Mouse (Mus musculus): ENCODE results near the gene Fam120c.
"Not testable (repeated sequence)": the region's sequence is repeated elsewhere in the genome, so short reads cannot be mapped to it uniquely, and the experiment has no call there.

The Fam120c gene

DNA sequence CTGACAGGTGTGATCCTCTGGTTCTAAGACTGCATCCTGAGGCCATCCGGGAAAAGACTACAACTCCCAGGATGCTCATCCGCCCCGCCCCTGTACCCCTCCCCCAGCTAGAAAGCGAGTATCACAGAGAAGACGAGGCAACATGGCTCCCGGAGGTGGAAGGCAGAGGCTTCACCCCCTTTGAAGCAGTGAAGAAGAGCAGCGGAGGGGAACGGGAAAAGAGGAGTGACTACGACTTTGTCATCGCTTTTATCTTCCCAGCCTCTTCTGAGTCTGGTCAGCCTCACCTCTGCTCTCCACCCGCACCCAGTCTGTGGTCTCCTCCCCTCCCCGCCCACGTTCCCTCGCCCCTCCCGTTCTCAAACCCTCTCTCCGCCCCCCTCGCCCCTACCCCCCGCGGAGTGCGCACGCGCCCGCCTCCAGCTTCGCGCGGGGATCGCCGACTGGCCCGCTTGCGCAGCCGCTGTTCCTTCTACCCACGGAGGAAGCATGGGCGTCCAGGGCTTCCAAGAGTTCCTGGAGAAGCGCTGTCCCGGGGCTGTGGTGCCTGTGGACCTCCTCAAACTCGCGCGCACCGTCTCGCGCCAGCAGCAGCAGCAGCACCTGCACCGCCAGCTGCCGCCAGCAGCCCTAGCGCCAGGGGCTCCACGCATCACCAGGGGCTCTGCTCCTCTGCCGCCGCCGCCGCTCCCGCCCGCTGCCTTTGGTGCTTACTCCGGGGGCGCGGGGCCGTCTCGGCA is at the start of gene Fam120c:
Fam120c (plus strand) TSS at position 415 of the 740 bp plus-strand sequence.
- DNase-seq (ENCODE audit: low spot score), result peak; percentile 76

DNA sequence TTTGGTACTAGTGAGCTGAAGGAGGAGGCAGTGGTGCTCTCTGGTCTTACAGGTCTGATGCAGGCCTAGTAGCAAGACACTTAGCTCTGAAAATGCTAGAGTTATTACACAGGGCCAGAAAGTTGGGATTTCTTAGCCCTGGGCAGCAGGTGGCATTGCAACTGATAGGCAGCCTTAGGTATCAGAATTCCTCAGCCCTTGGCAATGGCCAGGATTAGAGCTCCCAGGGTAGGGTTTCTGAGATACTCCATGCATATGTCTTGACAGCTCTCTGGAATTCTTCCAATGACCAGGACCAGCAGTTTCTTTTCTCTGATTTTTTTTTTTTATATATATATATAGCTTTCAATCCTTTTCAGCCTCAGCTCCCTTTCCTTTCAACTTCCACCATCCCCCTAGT is 45.6 kb upstream of the Fam120c start:
- DNase-seq (ENCODE audit: low spot score), result no peak

DNA sequence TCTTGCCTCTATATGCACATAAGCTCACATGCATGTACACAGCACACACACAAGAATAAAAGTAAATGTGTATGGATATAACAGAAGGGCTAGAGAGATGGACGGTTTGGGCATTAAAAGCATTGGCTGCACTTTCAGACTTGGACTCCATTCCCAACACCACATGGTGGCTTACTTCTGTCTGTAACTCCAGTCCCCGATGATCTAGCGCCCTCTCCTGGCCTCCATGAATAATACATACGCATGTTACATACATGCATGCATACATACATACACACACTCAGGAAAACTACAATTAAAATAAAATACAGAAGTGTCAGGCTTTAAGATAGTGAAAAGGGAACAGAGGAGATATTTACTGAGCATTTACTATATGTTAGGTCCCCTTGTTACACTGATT is 30.2 kb upstream of the Fam120c start:
- DNase-seq (ENCODE audit: low spot score), result no peak

DNA sequence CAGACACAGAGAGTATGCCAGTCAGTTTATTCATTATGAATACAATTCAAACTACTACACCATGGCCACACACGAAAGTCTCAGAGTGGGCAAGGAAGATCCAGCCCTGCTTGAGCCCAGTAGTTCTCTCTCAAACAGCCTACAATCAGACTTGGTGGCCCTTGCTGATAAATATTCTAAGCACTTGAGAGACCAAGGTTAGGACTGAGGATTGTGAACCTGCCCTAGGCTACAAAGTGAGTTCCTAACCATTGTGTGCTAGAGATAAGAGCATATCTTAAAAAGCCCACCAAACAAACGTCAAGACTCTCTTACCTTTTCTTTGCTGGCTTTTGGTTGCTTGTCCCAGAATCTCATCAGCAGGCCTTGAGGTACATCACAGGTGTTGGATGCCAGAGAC is 10.4 kb upstream of the Fam120c start:
- no peak for DNase-seq (ENCODE audit: low spot score)

DNA sequence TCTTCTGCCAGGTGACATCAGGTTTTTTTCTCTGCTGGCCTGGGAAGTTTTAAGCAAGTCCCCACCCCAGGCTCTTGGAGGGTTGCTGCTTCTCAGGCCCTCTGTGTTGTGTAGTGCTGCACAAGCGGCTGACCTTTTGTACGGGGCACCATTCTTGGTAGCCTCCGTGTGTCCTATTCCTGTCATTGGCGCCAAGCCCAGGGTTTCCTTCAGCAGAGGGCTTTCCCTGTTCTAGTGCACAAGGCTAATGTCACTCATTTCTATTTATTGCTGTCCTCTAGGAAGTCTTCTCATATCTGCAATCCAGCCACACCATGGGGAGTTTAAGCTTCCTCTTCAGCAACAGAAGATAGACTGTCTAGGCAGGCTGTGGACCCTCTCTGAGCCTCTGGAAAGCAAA is 6.2 kb upstream of the Fam120c start:
- DNase-seq (ENCODE audit: low spot score), result no peak

DNA sequence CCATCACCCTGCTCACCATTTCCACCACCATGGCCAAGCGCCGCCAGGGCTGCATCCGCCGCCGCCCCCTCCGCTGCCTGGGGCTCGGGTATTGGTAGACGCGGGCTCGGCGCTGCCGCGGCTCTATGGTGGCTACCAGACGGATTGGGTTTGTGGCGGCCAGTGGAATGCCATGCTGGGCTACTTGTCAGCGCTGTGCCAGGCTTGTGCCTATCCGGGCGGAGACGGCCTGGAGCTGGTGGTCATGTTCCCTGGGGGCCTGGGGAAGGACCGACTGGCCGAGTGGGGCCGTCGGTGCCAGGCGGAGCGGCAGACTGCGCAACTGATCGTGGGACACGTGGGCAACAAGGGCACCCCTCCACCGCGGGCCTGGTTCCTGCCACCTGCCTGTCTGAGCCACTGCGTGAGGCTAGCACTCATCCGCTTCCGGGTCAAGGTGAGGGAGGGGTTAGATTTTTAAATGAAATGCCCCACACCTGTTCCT is 568 bp downstream of the Fam120c start:
- peak; percentile 10 for DNase-seq (ENCODE audit: low spot score)

DNA sequence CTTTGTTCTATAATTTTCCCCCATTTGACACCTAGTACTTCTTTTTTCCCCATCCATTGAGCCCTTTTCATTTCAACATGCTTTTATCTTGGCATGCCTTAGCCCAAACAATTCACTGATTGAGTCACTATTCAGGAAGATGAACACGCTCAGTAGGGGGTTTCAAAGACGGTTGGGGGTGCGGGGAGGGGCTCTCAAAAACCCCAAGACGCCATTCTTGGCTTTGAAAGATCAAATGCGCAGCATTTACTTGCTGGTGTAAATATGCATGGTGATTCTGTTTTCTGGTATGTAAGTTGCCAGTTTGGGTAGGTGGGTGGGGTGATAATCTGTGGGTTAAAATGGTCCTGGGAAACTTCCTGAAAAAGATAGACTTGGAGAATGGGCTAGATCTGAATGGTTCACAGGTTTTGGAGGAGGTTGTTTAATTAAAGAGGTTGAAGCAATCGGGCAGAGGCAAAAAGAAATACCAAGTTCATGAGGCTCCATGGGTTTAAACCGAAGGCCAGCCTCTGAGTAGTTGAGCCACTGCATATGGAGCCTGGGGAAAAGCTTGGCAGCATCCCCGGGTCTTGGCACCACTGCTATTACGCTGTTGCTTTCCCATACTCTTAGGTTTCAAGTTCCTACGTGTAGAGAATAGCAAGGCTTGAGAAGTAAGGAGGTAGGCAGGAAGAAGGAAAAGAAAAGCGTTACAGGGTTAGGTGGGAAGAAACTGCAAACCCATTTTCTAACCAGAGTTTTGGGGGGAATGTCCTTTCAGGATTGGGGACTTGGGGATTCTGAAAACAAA is 1.6 kb downstream of the Fam120c start:
- no peak for DNase-seq (ENCODE audit: low spot score)

DNA sequence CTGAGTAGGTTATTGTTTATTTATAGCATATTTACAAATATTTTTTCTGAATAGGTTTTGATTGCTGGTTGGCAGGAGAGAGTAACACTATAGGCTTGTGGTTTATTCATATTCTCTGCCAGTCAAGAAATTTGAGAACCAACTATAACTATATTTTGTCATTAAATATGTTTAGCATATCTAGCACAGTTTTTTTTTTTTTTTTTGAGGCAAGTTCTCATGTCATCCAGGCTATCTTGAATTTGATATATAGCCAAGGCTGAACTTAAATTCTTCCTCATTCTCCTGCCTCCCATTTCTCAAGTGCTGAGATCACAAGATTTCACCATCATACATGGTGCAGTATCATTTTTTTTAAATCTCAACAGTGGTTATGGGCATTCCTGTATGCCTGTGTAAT is 3.3 kb downstream of the Fam120c start:
- no peak for DNase-seq (ENCODE audit: low spot score)

DNA sequence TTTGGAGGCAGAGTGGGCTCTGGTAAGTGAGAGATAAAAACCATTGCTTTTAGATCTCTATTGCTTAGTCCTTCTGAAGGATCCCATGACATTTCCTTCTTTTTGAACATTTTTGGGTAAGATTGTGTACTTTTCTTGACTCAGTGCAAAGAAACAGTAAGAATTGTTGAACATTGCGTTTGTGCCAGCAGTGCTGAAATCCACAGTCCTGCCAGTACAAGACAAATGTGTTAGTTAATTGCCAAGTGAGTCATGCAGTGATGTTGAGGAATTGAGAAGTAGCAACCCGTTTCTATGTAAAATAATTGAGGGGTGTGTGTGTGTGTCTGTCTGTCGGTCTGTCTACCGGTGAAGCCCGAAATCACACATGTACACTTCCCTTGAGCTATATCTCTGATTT is 5.3 kb downstream of the Fam120c start:
- DNase-seq (ENCODE audit: low spot score), result no peak

DNA sequence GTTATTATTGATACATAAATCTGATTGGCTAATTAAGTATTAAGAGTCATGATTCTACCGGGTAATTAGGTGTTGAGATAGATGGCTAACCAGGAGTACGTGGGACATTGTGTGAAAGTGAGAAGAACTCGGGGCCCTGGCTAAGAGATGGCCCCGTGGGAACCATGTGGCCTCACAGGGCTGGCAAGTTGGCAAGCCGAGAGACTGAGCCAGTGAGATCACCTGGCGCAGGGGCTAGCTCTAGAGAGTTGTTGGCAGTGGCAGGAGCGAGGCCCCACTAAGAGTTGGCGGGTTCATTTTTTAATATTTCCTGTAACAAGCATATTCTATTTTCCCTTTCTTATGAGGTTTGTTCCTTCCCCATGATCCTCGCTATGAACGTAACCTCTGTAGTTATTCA is 74.8 kb downstream of the Fam120c start:
- no peak for DNase-seq (ENCODE audit: low spot score)

DNA sequence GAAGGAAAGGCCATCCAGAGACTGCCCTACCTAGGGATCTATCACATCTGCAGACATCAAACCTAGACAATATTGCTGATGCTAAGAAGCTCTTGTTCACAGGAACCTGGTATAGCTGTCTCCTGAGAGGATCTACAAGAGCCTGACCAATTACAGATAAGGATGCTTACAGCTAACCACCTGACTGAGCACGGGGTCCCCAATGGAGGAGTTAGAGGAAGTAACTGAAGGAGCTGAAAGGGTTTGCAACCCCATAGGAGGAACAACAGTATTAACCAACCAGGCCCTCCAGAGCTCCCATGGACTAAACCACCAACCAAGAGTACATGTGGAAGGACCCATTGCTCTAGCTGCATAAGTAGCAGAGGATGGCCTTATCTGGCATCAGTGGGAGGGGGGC is 76.8 kb downstream of the Fam120c start:
- DNase-seq (ENCODE audit: low spot score), result no peak

DNA sequence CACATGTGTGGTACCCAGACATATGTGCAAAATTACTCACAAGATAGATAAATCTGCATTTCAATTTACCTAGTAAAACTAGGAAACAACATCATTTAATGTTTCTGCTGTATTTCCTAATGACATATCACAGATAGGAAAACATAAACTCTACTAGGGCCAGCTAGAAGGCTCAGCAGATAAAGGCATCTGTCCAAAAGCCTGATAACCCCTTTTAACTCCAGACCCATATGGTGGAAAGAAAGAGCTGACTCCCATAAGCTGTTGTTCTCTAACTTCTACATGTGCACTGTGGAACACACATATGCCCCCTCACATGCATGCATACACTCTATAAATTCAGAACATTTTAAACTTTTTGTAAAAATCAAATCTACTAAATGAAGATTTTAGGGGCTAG is 99.7 kb downstream of the Fam120c start:
- no peak for DNase-seq (ENCODE audit: low spot score)

DNA sequence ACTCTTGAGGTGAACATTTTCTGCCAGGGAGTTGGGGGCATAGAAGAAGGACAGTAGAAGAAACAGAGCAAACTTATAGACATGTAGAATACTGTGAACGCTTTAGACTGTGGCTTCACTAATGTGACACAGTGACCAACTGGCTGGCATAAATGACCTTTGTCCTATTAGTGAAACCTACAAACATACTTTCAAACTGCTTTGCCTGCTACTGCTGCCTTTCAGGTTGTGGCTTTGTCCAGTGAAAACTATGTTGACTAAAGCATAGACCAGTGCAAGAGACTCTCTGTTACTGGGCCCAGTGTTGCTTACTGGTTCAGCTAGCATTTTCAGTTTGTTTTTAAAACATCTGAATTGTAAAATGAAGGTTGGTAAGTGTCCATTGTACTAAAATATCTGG is 100.2 kb downstream of the Fam120c start:
- DNase-seq (ENCODE audit: low spot score), result no peak

DNA sequence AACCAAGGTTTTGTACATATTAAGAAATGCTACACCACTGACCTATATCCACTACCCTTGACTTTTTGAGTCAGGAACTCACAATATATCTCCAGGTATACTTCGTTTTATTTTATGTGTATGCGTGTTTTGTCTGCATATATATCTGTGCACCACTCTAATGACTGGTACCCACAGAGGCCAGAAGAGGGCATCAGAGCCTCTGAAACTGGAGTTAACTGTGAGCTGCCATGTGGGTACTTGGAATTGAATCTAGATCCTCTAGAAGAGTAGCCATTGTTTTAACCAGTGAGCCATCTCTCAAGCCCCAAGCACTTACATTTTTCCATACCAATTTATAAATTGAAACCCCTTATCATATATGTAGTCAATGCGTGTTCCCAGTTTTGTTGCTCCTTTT is 144.2 kb downstream of the Fam120c start:
- DNase-seq (ENCODE audit: low spot score), result no peak

DNA sequence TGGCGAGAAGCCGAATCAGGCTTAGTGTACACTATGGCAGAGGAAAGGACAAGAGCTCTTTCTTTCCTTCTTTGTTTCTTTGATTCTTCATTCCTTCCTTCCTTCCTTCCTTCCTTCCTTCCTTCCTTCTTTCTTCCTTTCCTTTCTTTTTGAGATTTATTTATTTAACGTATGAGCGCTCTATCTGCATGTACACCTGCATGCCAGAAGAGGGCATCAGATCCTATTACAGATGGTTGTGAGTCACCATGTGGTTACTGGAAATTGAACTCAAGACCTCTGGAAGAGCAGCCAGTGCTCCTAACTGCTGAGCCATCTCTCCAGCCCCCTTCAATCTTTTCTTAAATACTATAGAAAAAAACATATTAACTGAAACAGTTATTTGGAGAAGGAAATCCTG is 149.3 kb downstream of the Fam120c start:
- DNase-seq (ENCODE audit: low spot score), result not testable (repeated sequence)

DNA sequence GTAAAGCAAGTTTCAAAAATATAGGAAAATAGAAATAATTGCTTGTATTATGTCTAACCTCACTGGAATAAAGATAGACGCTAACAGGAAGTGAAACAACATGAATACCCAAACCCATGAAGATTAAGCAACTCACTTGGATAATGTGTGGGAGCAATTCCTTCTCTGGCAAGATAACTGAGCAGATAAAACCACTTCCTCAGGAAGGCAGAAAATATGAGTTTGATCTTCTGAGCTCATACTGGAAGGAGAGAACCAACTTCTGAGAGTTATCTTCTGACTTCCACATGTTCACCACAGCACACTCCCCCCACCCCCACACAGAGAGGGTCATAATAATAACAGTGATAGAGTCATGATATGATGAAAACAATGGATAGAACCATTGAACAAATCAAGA is 152.6 kb downstream of the Fam120c start:
- DNase-seq (ENCODE audit: low spot score), result no peak

DNA sequence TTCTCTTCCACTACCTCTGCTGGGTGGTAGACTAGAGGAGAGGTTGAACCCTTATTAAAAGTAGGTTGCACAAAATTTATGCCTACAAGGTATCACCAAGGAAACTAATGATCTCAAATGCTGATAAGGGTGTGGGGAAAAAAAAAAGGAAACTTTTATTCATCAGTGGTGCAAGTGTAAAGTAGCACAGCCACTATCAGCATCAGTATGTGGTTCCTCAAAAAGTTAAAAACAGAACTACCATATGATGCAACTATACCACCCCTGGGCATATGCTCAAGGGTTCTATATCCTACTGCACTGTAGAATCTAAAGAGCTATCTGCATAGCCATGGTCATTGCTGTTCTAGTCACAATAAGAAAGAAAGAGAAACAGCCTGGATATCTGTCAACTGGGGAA is 164.6 kb downstream of the Fam120c start:
- no peak for DNase-seq (ENCODE audit: low spot score)

DNA sequence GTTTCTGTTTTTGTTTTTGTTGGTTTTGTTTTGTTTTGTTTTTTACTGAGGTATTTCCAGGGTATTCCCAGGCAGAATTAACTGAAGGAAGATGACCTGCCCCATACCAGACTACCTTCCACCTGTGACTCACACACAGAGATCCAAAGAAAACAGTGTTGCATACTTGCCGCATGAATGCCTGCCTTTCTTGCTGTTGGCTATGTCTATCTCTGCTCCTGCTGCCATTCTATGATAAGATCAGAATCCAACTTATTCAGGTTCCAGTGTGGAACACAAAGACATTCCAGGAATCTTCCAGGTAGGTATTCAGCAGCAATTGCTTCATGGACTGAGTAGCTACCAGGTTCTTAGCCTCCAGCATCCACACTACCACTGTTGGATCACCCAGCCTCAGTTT is 165.9 kb downstream of the Fam120c start:
- DNase-seq (ENCODE audit: low spot score), result no peak

DNA sequence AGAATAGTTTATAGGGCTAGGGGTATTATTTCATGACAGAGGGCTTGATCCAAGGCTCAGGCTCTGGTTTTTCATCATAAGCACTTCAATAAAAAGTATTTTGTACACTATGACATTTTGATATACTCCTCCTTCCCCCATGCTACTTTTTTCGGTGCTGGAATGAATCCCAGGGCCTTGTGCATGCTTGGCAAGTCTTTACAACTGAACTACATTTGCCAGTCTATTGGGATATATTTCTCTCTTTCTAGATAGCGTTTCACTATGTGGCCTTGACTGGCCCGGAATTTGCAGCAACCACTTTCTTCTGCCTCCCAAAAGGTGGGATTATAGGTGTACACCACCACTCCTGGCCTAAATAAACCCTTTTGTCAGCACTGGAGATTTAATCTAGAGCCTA is 169.1 kb downstream of the Fam120c start:
- no peak for DNase-seq (ENCODE audit: low spot score)

DNA sequence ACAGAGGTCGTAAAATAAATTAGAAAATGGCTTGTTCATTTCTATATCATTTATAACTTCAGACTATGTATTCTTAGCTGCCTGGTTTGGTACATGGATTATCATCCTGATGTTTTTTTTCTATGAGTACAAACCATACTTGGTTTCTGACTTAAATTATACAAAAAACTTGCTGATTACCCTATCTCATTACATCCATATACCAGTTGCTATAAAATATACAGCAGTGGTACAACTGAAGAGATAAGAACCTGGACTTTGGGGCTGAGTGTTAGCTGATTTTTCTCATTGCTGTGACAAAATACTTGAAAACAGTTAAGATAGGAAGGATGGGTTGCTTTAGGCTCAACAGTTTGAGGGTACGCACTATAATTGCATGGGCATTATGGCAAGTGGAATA is 169.7 kb downstream of the Fam120c start:
- DNase-seq (ENCODE audit: low spot score), result no peak

DNA sequence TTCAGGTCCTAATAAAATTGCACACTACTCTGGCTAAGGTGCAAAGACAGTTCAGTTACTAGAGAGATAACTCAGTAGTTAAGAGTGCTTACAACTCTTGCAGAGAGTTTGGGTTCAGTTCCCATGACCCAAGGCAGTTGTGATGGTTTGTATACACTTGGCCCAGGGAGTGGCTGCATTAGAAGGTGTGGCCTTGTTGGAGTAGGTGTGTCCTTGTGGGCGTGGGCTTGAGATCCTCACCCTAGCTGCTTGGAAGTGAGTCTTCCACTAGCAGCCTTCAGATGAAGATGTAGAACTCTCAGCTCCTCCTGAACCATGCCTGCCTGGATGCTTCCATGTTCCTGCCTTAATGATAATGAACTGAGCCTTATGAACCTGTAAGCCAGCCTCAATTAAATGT is 174.2 kb downstream of the Fam120c start:
- no peak for DNase-seq (ENCODE audit: low spot score)

DNA sequence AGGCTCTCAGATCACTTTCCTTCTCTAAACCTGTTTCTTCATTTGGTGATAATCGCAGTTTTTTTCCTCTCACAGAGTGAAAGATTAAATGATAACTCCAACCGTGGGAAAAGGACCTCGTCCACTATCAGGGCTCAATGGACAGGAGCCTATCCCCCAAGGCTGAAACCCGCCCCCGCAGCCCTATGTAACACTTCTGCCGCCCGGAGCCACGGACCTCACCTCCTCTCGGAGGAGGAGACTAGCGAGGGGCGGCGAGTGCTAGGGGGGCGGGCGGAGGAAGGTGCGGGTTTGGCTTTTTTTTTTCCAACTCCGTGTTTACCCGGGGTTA is 176.1 kb downstream of the Fam120c start:
- no peak for DNase-seq (ENCODE audit: low spot score)

DNA sequence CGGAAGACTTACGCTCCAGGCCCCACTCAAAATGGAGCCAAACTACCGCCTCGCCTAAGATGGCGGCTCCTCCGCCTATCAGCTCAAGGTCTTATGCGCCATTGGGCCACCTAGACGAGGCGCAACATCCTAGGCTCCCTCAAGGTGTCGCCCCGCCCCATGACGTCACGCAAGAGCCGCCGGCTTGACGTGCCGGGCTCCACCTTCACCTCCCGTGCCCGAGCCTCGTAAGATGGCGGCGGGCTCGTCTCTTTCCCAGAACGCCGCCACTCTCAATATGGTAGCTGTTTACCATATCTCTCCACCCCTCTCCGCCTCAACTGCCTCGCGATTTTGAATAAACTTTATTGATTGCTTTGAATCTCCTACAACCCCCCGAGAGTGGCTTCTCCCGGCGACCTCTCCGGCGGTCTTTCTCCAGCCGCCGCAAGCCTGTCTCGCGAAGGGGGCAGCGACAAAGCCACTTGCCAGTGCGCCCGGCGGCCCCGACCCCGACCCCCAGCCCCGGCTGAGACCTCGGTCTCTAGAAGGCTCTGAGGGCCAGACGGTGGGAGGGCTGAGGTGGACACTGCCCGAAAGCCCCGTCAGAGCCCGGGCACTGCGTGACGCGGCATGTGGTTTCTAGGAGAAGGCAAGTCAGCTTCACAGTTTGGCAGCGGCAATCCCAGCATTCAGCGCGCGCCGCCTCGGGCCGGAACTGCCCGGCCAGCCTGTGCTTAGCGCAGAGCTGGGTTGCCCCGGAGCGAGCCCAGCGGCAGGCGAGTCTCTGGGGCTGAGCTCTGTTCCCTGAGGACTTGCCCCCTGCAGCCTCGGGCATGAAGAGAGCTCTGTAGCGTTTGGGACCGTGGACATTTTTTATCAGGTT is 176.7 kb downstream of the Fam120c start, which contains the start of gene Phf8:
Phf8 (plus strand) TSS at position 215 of the 865 bp plus-strand sequence.
- peak; percentile 93 for DNase-seq (ENCODE audit: low spot score)
